Mouse (Mus musculus): ENCODE data around the gene Sgk1.
"Not testable (repeated sequence)": the region's sequence is repeated elsewhere in the genome, so short reads cannot be mapped to it uniquely, and the experiment has no call there.

Gene Sgk1

GRCm38 (mm10) chr10:21866504-21866903 is 15.5 kb upstream of the Sgk1 start:
- DNase-seq (ENCODE audit: low read depth, low spot score) = no peak

DNA sequence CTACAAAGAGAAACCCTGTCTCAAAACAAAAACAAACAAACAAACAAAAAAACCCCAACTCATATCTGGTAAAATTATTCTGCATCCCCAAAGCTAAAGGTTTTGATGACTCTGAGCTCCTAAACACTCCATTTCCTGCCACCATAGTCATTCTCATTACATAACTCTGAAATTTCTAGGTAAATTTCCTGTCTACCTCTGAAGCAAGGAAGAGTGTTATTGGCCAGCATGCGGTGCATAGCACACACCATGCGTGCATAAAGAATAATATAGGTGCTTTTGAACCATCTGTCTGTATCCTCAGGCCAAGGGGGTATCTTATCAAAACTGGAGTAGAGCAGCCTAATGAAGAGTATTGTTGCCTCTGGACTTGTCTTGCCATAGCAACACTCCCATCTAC is 13.8 kb upstream of the Sgk1 start:
- DNase-seq (ENCODE audit: low read depth, low spot score) = no peak

GRCm38 (mm10) chr10:21868623-21869022 is 13.4 kb upstream of the Sgk1 start:
- DNase-seq (ENCODE audit: low read depth, low spot score) = no peak

GRCm38 (mm10) chr10:21881837-21882183 is 174 bp upstream of the Sgk1 start:
- no peak for DNase-seq (ENCODE audit: low read depth, low spot score)

GRCm38 (mm10) chr10:21883587-21883986 is 1.6 kb downstream of the Sgk1 start:
- peak; percentile 49 for DNase-seq (ENCODE audit: low read depth, low spot score)

GRCm38 (mm10) chr10:21884534-21884933 is 2.5 kb downstream of the Sgk1 start:
- DNase-seq (ENCODE audit: low read depth, low spot score) = no peak

- no peak for DNase-seq (ENCODE audit: low read depth, low spot score)
These were observed 7.3 kb downstream of the Sgk1 start for GRCm38 (mm10) chr10:21889141-21889765.

- DNase-seq (ENCODE audit: low read depth, low spot score) = no peak
These were observed 8.3 kb downstream of the Sgk1 start for GRCm38 (mm10) chr10:21890293-21890692.

DNA sequence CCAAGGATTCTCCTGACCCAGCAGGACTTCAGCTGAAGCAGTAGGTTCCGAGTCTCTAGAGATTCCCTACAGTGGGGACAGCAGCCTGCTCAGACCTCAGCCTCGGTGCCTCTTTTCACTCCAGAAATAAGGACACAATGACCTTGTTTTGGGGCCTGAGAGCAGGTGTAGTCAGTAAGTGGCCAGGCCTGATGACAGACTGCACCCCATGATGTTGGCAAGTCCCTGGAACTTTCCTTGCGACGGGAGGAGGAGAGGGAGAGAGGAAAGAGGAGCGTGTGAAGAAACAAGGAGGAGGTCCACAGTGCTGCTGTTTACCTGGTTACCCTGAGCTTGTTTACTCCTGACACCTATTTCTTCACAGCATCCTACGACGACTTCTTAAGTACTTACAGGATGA is 9.5 kb downstream of the Sgk1 start:
- DNase-seq (ENCODE audit: low read depth, low spot score) = no peak

GRCm38 (mm10) chr10:21892104-21892503 is 10.1 kb downstream of the Sgk1 start:
- DNase-seq (ENCODE audit: low read depth, low spot score) = no peak

GRCm38 (mm10) chr10:21898417-21898816 is 16.4 kb downstream of the Sgk1 start:
- no peak for DNase-seq (ENCODE audit: low read depth, low spot score)

GRCm38 (mm10) chr10:21898851-21899250 is 16.9 kb downstream of the Sgk1 start:
- not testable (repeated sequence) for DNase-seq (ENCODE audit: low read depth, low spot score)

DNA sequence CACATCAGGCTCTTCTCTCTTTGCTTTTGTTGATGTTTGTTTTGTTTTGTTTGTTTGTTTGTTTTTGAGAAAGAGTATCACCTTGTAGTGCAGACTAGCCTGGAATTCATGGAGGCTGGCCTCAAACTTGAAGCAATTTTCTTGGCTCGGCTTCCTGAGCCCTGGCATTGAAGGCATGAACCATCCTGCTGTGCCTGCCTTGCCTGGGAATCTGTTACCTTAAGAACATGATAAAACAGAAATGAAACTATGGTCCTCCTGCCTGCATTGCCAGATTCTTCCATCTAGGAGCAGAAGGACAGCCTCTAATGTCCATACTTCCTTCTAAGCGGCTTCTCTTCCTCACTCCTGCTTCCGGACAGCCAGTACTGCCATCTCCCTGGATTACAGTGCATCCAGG is 17.4 kb downstream of the Sgk1 start:
- no peak for DNase-seq (ENCODE audit: low read depth, low spot score)

GRCm38 (mm10) chr10:21902152-21903140 is 20.5 kb downstream of the Sgk1 start:
- no peak for DNase-seq (ENCODE audit: low read depth, low spot score)

DNA sequence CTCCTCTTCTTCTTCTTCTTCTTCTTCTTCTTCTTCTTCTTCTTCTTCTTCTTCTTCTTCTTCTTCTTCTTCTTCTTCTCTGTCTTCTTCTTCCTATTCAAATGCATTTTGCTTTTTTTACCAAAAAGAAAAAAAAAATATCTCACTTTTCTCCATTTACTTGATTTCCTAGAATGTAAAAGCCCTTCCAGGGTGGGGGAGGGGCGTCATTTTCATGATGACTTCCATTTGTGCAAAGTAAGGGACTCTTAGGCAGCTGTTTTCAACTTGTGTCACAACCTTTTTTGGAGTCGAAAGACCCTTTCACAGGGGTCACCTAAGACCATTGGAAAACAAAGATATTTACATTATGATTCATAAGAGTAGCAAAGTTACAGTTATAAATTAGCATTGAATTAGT is 22.2 kb downstream of the Sgk1 start:
- DNase-seq (ENCODE audit: low read depth, low spot score) = no peak

DNA sequence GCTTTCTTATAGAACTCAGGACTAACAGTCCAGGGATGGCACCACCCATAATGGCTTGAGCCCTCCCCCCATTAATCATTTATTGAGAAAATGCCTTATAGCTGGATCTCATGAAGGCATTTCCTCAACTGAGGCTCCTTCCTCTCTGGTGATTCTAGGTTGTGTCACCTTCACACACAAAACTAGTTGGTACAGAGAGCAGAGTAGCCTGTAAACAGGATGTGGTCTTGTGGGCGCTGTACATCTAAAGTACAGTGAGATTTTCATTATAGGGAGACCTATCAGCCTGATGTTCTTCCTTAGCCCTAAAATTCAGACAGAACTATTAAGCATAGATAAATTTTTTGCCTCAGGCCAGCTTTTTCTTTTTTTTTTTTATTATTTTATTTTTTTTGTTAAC is 23.6 kb downstream of the Sgk1 start:
- no peak for DNase-seq (ENCODE audit: low read depth, low spot score)

DNA sequence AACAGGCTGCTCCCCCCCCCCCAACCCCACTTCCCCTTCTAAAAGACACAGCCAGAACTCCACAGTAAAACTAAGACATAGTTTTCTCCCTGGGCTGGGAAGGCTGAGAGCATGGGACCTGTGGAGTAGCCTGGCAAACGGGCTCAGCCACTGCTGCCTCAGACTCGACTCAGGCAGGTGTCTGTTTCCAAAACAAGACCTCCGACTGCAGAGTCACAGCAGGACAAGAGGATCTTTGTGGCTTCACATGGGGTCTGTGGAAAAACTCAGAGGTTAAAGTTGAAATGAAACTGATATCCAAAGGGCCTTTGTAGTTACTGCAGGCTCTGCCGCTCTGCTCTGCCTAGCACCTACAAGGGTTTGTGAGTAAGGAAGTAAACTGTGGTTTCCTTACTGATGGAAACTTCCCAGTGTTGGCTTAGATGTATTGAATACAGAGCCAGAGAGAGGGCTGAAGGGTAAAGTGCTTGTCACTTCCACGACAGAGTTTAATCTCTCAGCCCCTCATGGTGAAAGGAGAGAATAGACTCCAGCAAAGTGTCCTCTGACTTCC is 25.0 kb downstream of the Sgk1 start:
- no peak for DNase-seq (ENCODE audit: low read depth, low spot score)

GRCm38 (mm10) chr10:21907784-21908183 is 25.8 kb downstream of the Sgk1 start:
- no peak for DNase-seq (ENCODE audit: low read depth, low spot score)

GRCm38 (mm10) chr10:21908686-21909085 is 26.7 kb downstream of the Sgk1 start:
- no peak for DNase-seq (ENCODE audit: low read depth, low spot score)

GRCm38 (mm10) chr10:21910334-21910733 is 28.4 kb downstream of the Sgk1 start:
- DNase-seq (ENCODE audit: low read depth, low spot score) = no peak

GRCm38 (mm10) chr10:21911303-21911947 is 29.4 kb downstream of the Sgk1 start:
- no peak for DNase-seq (ENCODE audit: low read depth, low spot score)

DNA sequence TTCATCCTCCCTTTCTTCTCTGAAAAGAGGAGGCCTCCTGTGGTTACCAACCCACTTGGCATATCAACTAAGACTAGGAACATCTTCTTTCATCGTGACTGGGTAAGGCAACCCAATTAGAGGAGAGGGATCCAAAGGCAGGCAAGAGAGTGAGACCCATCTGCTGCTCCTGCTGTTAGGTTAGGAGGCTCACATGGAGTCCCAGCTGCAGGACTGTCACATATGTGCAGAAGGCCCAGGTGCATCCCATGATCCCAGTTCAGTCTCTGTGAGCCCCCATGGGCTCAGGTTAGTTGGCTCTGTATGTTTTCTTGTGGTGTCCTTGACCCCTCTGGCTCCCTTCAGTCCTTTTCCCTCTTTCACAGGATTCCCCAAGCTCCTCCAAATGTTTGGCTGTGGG is 32.8 kb downstream of the Sgk1 start:
- no peak for DNase-seq (ENCODE audit: low read depth, low spot score)
